Mouse (Mus musculus) MEL (cell line): ENCODE measurements at regions not wholly inside any gene's neighbourhood (a gene's known extent, or its start where the extent isn't known, plus 50 kb on each side); places are given as distances from the start of the nearest gene placed in this dataset.

ENCODE experiments used
- DNase-seq: peaks from one replicate; pipeline ENCODE4 v3.0.0; 2011; ENCODE audit warnings: low read depth, low spot score
- H3K27ac ChIP-seq: 2 replicates; pipeline ENCODE4 v1.5.1; 2012; ENCODE audit warnings: low read depth, mild to moderate bottlenecking, control low read depth, low read length, moderate library complexity; ENCODE audit not compliant: control insufficient read depth
- H3K27me3 ChIP-seq, 2 experiments: fragments of 150-350 bp in 1 of 2; sonication (generic) in 1 of 2; 2 replicates each; pipeline ENCODE4 v1.6.1; 2012; ENCODE audit warnings: low read length in 2 of 2, mild to moderate bottlenecking in 2 of 2, improper control_type of control experiment in 1 of 2, moderate library complexity in 1 of 2; ENCODE audit not compliant: insufficient read depth in 2 of 2, control insufficient read depth in 1 of 2
- H3K36me3 ChIP-seq, 2 experiments: 2 replicates each; pipeline ENCODE4 v1.6.1; 2012 to 2014; ENCODE audit warnings: low read length in 2 of 2, improper control_type of control experiment in 1 of 2, inconsistent platforms in 1 of 2, mild to moderate bottlenecking in 1 of 2; ENCODE audit not compliant: insufficient read depth in 2 of 2, control insufficient read depth in 1 of 2
- H3K4me1 ChIP-seq, 2 experiments: fragments of 150-350 bp in 1 of 2; sonication (generic) in 1 of 2; 2 replicates each; pipeline ENCODE4 v1.6.1; 2012; ENCODE audit warnings: low read length in 2 of 2, improper control_type of control experiment in 1 of 2, mild to moderate bottlenecking in 1 of 2; ENCODE audit not compliant: insufficient read depth in 2 of 2, control insufficient read depth in 1 of 2
- H3K4me3 ChIP-seq, 2 experiments: fragments of 150-350 bp in 1 of 2; sonication (generic) in 1 of 2; 2 replicates each; pipeline ENCODE4 v1.5.1; 2012; ENCODE audit warnings: low read depth in 2 of 2, low read length in 2 of 2, mild to moderate bottlenecking in 2 of 2, moderate library complexity in 2 of 2, control low read depth in 1 of 2, improper control_type of control experiment in 1 of 2; ENCODE audit not compliant: control insufficient read depth in 1 of 2, insufficient read depth in 1 of 2
- H3K79me2 ChIP-seq: 2 replicates; pipeline ENCODE4 v1.6.1; 2012; ENCODE audit warnings: mild to moderate bottlenecking, low read length, moderate library complexity; ENCODE audit not compliant: control insufficient read depth, poor library complexity, insufficient read depth
- H3K9ac ChIP-seq: 2 replicates; pipeline ENCODE4 v1.6.1; 2012; ENCODE audit warnings: low read depth, mild to moderate bottlenecking, control low read depth, low read length, moderate library complexity; ENCODE audit not compliant: control insufficient read depth, poor library complexity, severe bottlenecking
- H3K9me3 ChIP-seq: fragments of 150-350 bp; sonication (generic); replicated peaks from 2 replicates; pipeline ENCODE4 v1.6.1; 2012; ENCODE audit warnings: mild to moderate bottlenecking, low read length, improper control_type of control experiment, moderate library complexity; ENCODE audit not compliant: insufficient read depth
- BHLHE40 ChIP-seq: IDR thresholded peaks from 2 replicates; pipeline ENCODE4 v1.6.1; 2012; ENCODE audit warnings: low read depth, mild to moderate bottlenecking, inconsistent platforms, low read length, improper control_type of control experiment, borderline replicate concordance
- CHD1 ChIP-seq: IDR thresholded peaks from 2 replicates; pipeline ENCODE4 v1.6.1; 2012; ENCODE audit warnings: low read depth, mild to moderate bottlenecking, inconsistent platforms, low read length, improper control_type of control experiment
- ETS1 ChIP-seq: IDR thresholded peaks from 2 replicates; pipeline ENCODE4 v1.6.1; 2012; ENCODE audit warnings: low read depth, mild to moderate bottlenecking, inconsistent platforms, low read length, improper control_type of control experiment, moderate library complexity
- GABPA ChIP-seq: IDR thresholded peaks from 2 replicates; pipeline ENCODE4 v1.6.1; 2012; ENCODE audit warnings: low read depth, mild to moderate bottlenecking, inconsistent platforms, low read length, improper control_type of control experiment, moderate library complexity
- GATA1 ChIP-seq: IDR thresholded peaks from 2 replicates; pipeline ENCODE4 v1.6.1; 2011; ENCODE audit warnings: low read depth, low read length, improper control_type of control experiment
- JUND ChIP-seq: IDR thresholded peaks from 2 replicates; pipeline ENCODE4 v1.6.1; 2011; ENCODE audit warnings: low read depth, mild to moderate bottlenecking, improper control_type of control experiment, low read length
- KAT2A ChIP-seq: conservative IDR thresholded peaks from 2 replicates; pipeline ENCODE4 v1.6.1; 2012; ENCODE audit warnings: low read depth, low read length, improper control_type of control experiment, inconsistent platforms
- MAX ChIP-seq: IDR thresholded peaks from 2 replicates; pipeline ENCODE4 v1.6.1; 2011; ENCODE audit warnings: low read length, improper control_type of control experiment
- MAZ ChIP-seq: IDR thresholded peaks from 2 replicates; pipeline ENCODE4 v1.6.1; 2012; ENCODE audit warnings: low read depth, mild to moderate bottlenecking, inconsistent platforms, low read length, improper control_type of control experiment
- MYC ChIP-seq: IDR thresholded peaks from 2 replicates; pipeline ENCODE4 v1.6.1; 2011; ENCODE audit warnings: low read depth, mild to moderate bottlenecking, low read length, improper control_type of control experiment, moderate library complexity
- NELFE ChIP-seq: IDR thresholded peaks from 2 replicates; pipeline ENCODE4 v1.6.1; 2011; ENCODE audit warnings: low read depth, low read length, improper control_type of control experiment
- POLR2A ChIP-seq, 2 experiments: IDR thresholded peaks; 2 replicates each; pipeline ENCODE4 v1.6.1; 2011 to 2012; ENCODE audit warnings: low read length in 2 of 2, mild to moderate bottlenecking in 2 of 2, control low read depth in 1 of 2, improper control_type of control experiment in 1 of 2, low read depth in 1 of 2, moderate library complexity in 1 of 2; ENCODE audit not compliant: control insufficient read depth in 1 of 2, insufficient read depth in 1 of 2, poor library complexity in 1 of 2
- POLR2AphosphoS2 ChIP-seq: IDR thresholded peaks from 2 replicates; pipeline ENCODE4 v1.6.1; 2011; ENCODE audit warnings: low read length, improper control_type of control experiment
- POLR2AphosphoS5 ChIP-seq: IDR thresholded peaks from 2 replicates; pipeline ENCODE4 v1.6.1; 2012; ENCODE audit warnings: low read depth, borderline replicate concordance, mild to moderate bottlenecking, inconsistent platforms, low read length, moderate library complexity, mixed read lengths
- RAD21 ChIP-seq: IDR thresholded peaks from 2 replicates; pipeline ENCODE4 v1.6.1; 2011; ENCODE audit warnings: mild to moderate bottlenecking, low read depth, low read length, improper control_type of control experiment
- RCOR1 ChIP-seq: IDR thresholded peaks from 2 replicates; pipeline ENCODE4 v1.6.1; 2012; ENCODE audit warnings: low read depth, mild to moderate bottlenecking, inconsistent platforms, low read length, improper control_type of control experiment
- SIN3A ChIP-seq: IDR thresholded peaks from 2 replicates; pipeline ENCODE4 v1.6.1; 2012; ENCODE audit warnings: low read length, improper control_type of control experiment, inconsistent platforms
- SMC3 ChIP-seq: IDR thresholded peaks from 2 replicates; pipeline ENCODE4 v1.6.1; 2011; ENCODE audit warnings: low read depth, low read length, improper control_type of control experiment
- TAL1 ChIP-seq: IDR thresholded peaks from 2 replicates; pipeline ENCODE4 v1.6.1; 2012; ENCODE audit warnings: mild to moderate bottlenecking, inconsistent platforms, low read length, moderate library complexity, mixed read lengths
- TCF12 ChIP-seq: IDR thresholded peaks from 2 replicates; pipeline ENCODE4 v1.6.1; 2014; ENCODE audit warnings: low read depth, mild to moderate bottlenecking, inconsistent platforms, low read length, improper control_type of control experiment, moderate library complexity
- UBTF ChIP-seq: IDR thresholded peaks from 2 replicates; pipeline ENCODE4 v1.6.1; 2012; ENCODE audit warnings: low read depth, mild to moderate bottlenecking, inconsistent platforms, low read length, improper control_type of control experiment, moderate library complexity, borderline replicate concordance; ENCODE audit not compliant: insufficient read depth
- USF2 ChIP-seq, 2 experiments: IDR thresholded peaks; 2 replicates each; pipeline ENCODE4 v1.6.1; 2011 to 2012; ENCODE audit warnings: improper control_type of control experiment in 2 of 2, low read length in 2 of 2, borderline replicate concordance in 1 of 2, inconsistent platforms in 1 of 2, low read depth in 1 of 2, mild to moderate bottlenecking in 1 of 2; ENCODE audit not compliant: insufficient read depth in 1 of 2

DNA sequence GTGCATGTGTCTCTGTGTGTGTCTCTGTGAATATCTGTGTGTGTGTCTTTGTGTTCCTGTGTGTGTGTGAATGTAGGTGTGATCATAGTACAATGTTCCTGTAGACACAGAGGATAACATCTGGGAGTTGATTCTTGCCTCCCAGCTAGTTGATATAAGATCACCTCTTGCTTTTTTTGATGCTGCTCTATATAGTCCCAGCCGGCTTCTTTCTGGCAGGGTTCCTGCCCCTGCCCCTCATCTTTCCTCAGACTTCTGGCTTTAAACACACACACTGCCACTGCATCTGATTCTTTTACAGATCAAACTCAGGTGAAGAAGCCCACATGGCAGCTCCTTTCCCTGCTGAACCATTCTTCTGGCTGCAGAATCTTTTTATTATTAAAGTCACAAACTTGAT is 487.6 kb upstream of the Arpp21 start (continued):
- TF ChIP-seq TCF12: no peak
- no peak for TF ChIP-seq MYC
- TF ChIP-seq MAZ: no peak

DNA sequence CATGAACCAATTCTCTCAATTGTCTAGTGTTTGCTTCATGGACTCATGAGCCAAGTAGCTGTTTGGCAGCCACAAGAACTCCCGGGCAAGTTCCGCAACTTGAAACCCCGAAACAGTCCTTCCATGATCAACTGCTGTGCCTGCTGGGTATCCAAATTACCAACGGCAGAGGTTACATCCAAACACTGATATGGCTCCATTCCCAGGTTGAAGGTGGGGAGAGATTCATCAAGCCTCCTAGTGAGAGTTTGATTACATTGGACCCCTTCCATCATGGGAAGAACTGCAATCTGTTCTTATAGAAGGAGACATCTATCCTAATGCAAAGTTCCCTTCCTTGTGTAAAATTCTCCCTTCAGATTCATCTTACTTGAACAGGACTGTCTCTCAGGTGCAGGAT is 486.8 kb upstream of the Arpp21 start:
- H3K27ac ChIP-seq: no peak overlapping the region
- H3K4me3 ChIP-seq: no peak overlapping the region
- no peak for DNase-seq
- no peaks in the 10 kb centered on the region for H3K36me3 ChIP-seq
- H3K9ac ChIP-seq: no peak overlapping the region
- H3K9me3 ChIP-seq: no peaks in the 10 kb centered on the region
- H3K27me3 ChIP-seq: no peaks in the 10 kb centered on the region
- no peaks in the 10 kb centered on the region for H3K79me2 ChIP-seq
- TF ChIP-seq MAX (no peak), TCF12 (no peak), POLR2A (IDR thresholded peaks at IDR 0.05; ENCODE audit: control insufficient read depth in 1 of 2, insufficient read depth in 1 of 2, low read depth in 1 of 2, low read length in 2 of 2, poor library complexity in 1 of 2) (no peak), NELFE (no peak), RCOR1 (no peak), GATA1 (no peak), UBTF (no peak), KAT2A (no peak)
- TF ChIP-seq, all 39 proteins: peak for 0
- no peaks in the 10 kb centered on the region for H3K4me1 ChIP-seq

DNA sequence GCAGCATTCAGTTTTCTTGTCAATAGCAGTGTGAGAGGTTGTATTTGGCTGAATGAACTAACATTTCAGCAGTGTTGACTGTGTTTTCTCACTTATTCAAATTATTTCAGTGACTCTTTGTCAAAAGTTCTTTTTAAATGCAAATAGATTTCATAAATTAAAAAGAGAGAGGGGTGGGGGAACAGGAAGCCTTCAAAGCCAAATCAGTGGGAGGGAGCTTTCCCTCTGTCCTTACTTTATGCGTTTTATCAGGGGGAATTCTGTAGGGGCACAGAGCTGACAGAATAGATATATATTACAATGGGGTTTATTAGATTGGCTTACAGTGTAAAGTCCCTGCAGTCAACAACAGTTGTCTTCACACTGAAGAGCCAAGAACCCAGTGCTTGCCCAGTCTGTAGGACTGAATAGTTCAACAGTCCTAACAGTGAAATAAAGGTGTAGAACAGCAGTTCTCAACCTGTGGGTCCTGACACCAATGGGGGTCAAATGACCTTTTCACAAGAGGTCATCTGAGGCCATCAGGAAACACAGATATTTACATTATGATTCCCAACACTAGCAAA is 479.5 kb upstream of the Arpp21 start:
- Histone ChIP-seq H3K4me3 (no peak overlapping the region), H3K27me3 (no peaks in the 10 kb centered on the region), H3K4me1 (no peaks in the 10 kb centered on the region), H3K9ac (no peak overlapping the region), H3K36me3 (no peaks in the 10 kb centered on the region), H3K27ac (no peak overlapping the region), H3K9me3 (no peaks in the 10 kb centered on the region), H3K79me2 (no peaks in the 10 kb centered on the region)
- DNase-seq: no peak
- TF ChIP-seq SMC3 (no peak), JUND (no peak), POLR2AphosphoS2 (no peak), RCOR1 (no peak), GATA1 (no peak), MAZ (no peak), ETS1 (no peak), BHLHE40 (no peak), POLR2AphosphoS5 (no peak), TCF12 (no peak), SIN3A (no peak), USF2 (IDR thresholded peaks at IDR 0.05; ENCODE audit: borderline replicate concordance in 1 of 2, insufficient read depth in 1 of 2, low read depth in 1 of 2, low read length in 2 of 2) (no peak), GABPA (no peak), MYC (no peak), TAL1 (no peak), KAT2A (no peak), RAD21 (no peak), CHD1 (no peak)
